Mouse (Mus musculus): Measurements from ENCODE around the gene Tenm3. TPM values are rescaled to one million over a fixed set of nuclear protein-coding genes. Genes with fewer than 3 reads are reported as not detected.
A peak's percentile ranks its signal among the peaks of the same experiment; 100 is the strongest.

The Tenm3 gene
- total RNA-seq, 2 experiments from 2014 or later, result 10.7 to 12.6 TPM

- intact Hi-C loops (cut with DNase I; ENCODE audit: low total_unique reads), result no loop called here
- DNase-seq, result no peak
Observed at GRCm38 (mm10) chr8:48274566-48274965, 569.2 kb downstream of the Tenm3 start.

GRCm38 (mm10) chr8:48268638-48269037 lies 575.1 kb downstream of the Tenm3 start:
- intact Hi-C loops (cut with DNase I; ENCODE audit: low total_unique reads), result no loop called here
- DNase-seq, result no peak

GRCm38 (mm10) chr8:48260265-48260664 lies 583.5 kb downstream of the Tenm3 start:
- no peak for DNase-seq
- intact Hi-C loops (cut with DNase I; ENCODE audit: low total_unique reads), result no loop called here

GRCm38 (mm10) chr8:48259832-48260231 lies 583.9 kb downstream of the Tenm3 start:
- intact Hi-C loops (cut with DNase I; ENCODE audit: low total_unique reads), result no loop called here
- DNase-seq, result no peak

- intact Hi-C loops (cut with DNase I; ENCODE audit: low total_unique reads), result no loop called here
Observed at GRCm38 (mm10) chr8:48243876-48244275, 599.9 kb downstream of the Tenm3 start.

GRCm38 (mm10) chr8:48240917-48241531 lies 602.7 kb downstream of the Tenm3 start:
- no peak for DNase-seq
- intact Hi-C loops (cut with DNase I; ENCODE audit: low total_unique reads), result no loop called here

More at GRCm38 (mm10) chr8:48243876-48244275, 599.9 kb downstream of the Tenm3 start:
- DNase-seq, result peak; percentile 63

GRCm38 (mm10) chr8:48236968-48237367 lies 606.8 kb downstream of the Tenm3 start:
- DNase-seq, result no peak
- intact Hi-C loops (cut with DNase I; ENCODE audit: low total_unique reads), result no loop called here

- intact Hi-C loops (cut with DNase I; ENCODE audit: low total_unique reads), result no loop called here
- no peak for DNase-seq
Observed at GRCm38 (mm10) chr8:48232927-48233326, 610.8 kb downstream of the Tenm3 start.

GRCm38 (mm10) chr8:48231882-48232281 lies 611.9 kb downstream of the Tenm3 start:
- no peak for DNase-seq
- intact Hi-C loops (cut with DNase I; ENCODE audit: low total_unique reads), result no loop called here

- intact Hi-C loops (cut with DNase I; ENCODE audit: low total_unique reads), result no loop called here
Observed at GRCm38 (mm10) chr8:48231389-48231788, 612.4 kb downstream of the Tenm3 start.

GRCm38 (mm10) chr8:48228676-48229075 lies 615.1 kb downstream of the Tenm3 start:
- intact Hi-C loops (cut with DNase I; ENCODE audit: low total_unique reads), result loop anchor here (10.0 kb wide), 1 partner anchor 806 kb away; no protein-coding TSS in a partner anchor
- no peak for DNase-seq

More at GRCm38 (mm10) chr8:48231389-48231788, 612.4 kb downstream of the Tenm3 start:
- DNase-seq, result no peak

- intact Hi-C loops (cut with DNase I; ENCODE audit: low total_unique reads), result loop anchor here (5.0 to 10.0 kb wide), 2 partner anchors 738 to 810 kb away; no protein-coding TSS in a partner anchor
- no peak for DNase-seq
Observed at GRCm38 (mm10) chr8:48224753-48225152, 619.0 kb downstream of the Tenm3 start.

- DNase-seq, result peak; percentile 86
- intact Hi-C loops (cut with DNase I; ENCODE audit: low total_unique reads), result loop anchor here (2.0 to 10.0 kb wide), 3 partner anchors 302 to 812 kb away; no protein-coding TSS in a partner anchor
Observed at GRCm38 (mm10) chr8:48222429-48222769, 621.4 kb downstream of the Tenm3 start.

- intact Hi-C loops (cut with DNase I; ENCODE audit: low total_unique reads), result loop anchor here (2.0 to 10.0 kb wide), 3 partner anchors 303 to 813 kb away; no protein-coding TSS in a partner anchor
- DNase-seq, result no peak
Observed at GRCm38 (mm10) chr8:48221724-48222428, 621.9 kb downstream of the Tenm3 start.

- DNase-seq, result no peak
- intact Hi-C loops (cut with DNase I; ENCODE audit: low total_unique reads), result loop anchor here (5.0 to 10.0 kb wide), 2 partner anchors 741 to 813 kb away; no protein-coding TSS in a partner anchor
Observed at GRCm38 (mm10) chr8:48221304-48221703, 622.4 kb downstream of the Tenm3 start.

- intact Hi-C loops (cut with DNase I; ENCODE audit: low total_unique reads), result loop anchor here (5.0 to 10.0 kb wide), 2 partner anchors 742 to 814 kb away; no protein-coding TSS in a partner anchor
- DNase-seq, result no peak
Observed at GRCm38 (mm10) chr8:48220529-48221181, 623.1 kb downstream of the Tenm3 start.

- intact Hi-C loops (cut with DNase I; ENCODE audit: low total_unique reads), result no loop called here
- peak; percentile 41 for DNase-seq
Observed at GRCm38 (mm10) chr8:48215071-48215501, 628.7 kb downstream of the Tenm3 start.

- DNase-seq, result no peak
- intact Hi-C loops (cut with DNase I; ENCODE audit: low total_unique reads), result no loop called here
Observed at GRCm38 (mm10) chr8:48214386-48214785, 629.4 kb downstream of the Tenm3 start.

- intact Hi-C loops (cut with DNase I; ENCODE audit: low total_unique reads), result no loop called here
- DNase-seq, result no peak
Observed at GRCm38 (mm10) chr8:48211931-48212330, 631.8 kb downstream of the Tenm3 start.

- intact Hi-C loops (cut with DNase I; ENCODE audit: low total_unique reads), result no loop called here
- peak; percentile 20 for DNase-seq
Observed at GRCm38 (mm10) chr8:48207567-48207966, 636.2 kb downstream of the Tenm3 start.
